In the genomic region with DNA sequence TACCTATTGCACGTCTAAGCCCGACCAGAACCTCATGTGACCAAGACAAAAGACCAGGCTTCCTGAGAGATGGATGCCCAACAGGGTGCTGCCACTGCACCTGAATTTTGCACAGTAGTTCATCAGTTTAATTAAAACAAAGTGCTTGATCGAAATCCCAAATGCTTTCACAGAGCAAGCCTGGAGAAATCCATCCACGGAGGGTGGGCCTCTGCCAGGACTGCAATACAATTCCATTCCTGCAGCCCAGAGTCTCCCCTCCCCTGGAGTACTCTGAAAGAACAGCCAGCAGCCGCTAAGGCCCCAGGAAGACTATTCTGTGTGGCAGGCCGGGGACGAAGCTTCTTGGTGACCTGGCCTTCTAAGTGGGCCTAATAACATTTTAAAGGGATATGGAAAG, we compare ENCODE assay signal across 15 mouse cellular contexts. TPM values are rescaled to one million over a fixed set of nuclear protein-coding genes. Genes with fewer than 3 reads are reported as not detected.
DNase-seq lines count a peak whose midpoint lies in the region; ATAC-seq lines count a peak whose summit lies in the region.
"Had no signal": no experiment of that assay in that cellular context is flagged by ENCODE, and none has a peak within 500 bp of the region (broad histone marks: within the 10 kb centered on the region; RNA-seq: fewer than 3 reads in every experiment).

No protein-coding gene starts in this region.

- no peaks in the 10 kb centered on the region for H3K36me3 ChIP-seq in hindbrain, embryonic 10.5 days
- no peaks in the 10 kb centered on the region for H3K36me3 ChIP-seq in hindbrain, embryonic 11.5 days (ENCODE audit: control insufficient read depth, insufficient read depth, low read length)
- no peaks in the 10 kb centered on the region for H3K36me3 ChIP-seq in hindbrain, embryonic 16.5 days (ENCODE audit: control insufficient read depth, insufficient read depth, low read length)
- H3K36me3 ChIP-seq: embryonic facial prominence, embryonic 15.5 days; liver, embryonic 15.5 days had no signal

- H3K9ac ChIP-seq in hindbrain, embryonic 11.5 days (ENCODE audit: low read depth, low read length) = no peak overlapping the region
- H3K9ac ChIP-seq in hindbrain, embryonic 16.5 days (ENCODE audit: low read depth, low read length) = no peak overlapping the region
- H3K9ac ChIP-seq: embryonic facial prominence, embryonic 15.5 days; liver, embryonic 15.5 days had no signal

- H3K4me1 ChIP-seq in hindbrain, embryonic 10.5 days (replicated peaks) = peaks cover 28% of the 10 kb centered on the region
- peaks cover 3% of the 10 kb centered on the region for H3K4me1 ChIP-seq in hindbrain, embryonic 11.5 days (replicated peaks; ENCODE audit: control insufficient read depth, insufficient read depth, low read length)
- peaks cover 20% of the 10 kb centered on the region for H3K4me1 ChIP-seq in hindbrain, embryonic 16.5 days (ENCODE audit: control insufficient read depth, insufficient read depth, low read depth, low read length)

- WGBS in hindbrain, embryonic 10.5 days = 64% methylated on average over 7 of the region's 7 CpGs
- WGBS in hindbrain, embryonic 11.5 days = 59% methylated on average over 7 of the region's 7 CpGs
- WGBS in hindbrain, embryonic 16.5 days = 25% methylated on average over 7 of the region's 7 CpGs

- no peak overlapping the region for H3K4me2 ChIP-seq in hindbrain, embryonic 11.5 days (replicated peaks; ENCODE audit: low read depth, low read length)
- no peak overlapping the region for H3K4me2 ChIP-seq in hindbrain, embryonic 16.5 days (ENCODE audit: low read length)
- H3K4me2 ChIP-seq: embryonic facial prominence, embryonic 15.5 days; liver, embryonic 15.5 days had no signal

- no peak for DNase-seq in hindbrain, embryonic 10.5 days (ENCODE audit: low spot score)
- no peak for DNase-seq in hindbrain, embryonic 11.5 days (ENCODE audit: low spot score)
- DNase-seq in right cerebral cortex, postnatal 4 days = peak; percentile 25
- DNase-seq in right cerebral cortex, adult 18-20 months = no peak
- no peak for DNase-seq in frontal cortex, adult 2 months (ENCODE audit: extremely low spot score in 1 of 2, low spot score in 1 of 2)
- DNase-seq in thymus, postnatal 10 days (ENCODE audit: low spot score in 2 of 2) = no peak
- no peak for DNase-seq in spleen, postnatal 4 days (ENCODE audit: low spot score in 2 of 2)
- DNase-seq: adrenal gland, postnatal 36 days; cerebellum, adult 9-10 months; heart, postnatal 14 days; thymus, postnatal 14 days had no signal

- H3K4me3 ChIP-seq in hindbrain, embryonic 10.5 days = no peak overlapping the region
- H3K4me3 ChIP-seq in hindbrain, embryonic 11.5 days (ENCODE audit: low read depth, low read length) = no peak overlapping the region
- H3K4me3 ChIP-seq in hindbrain, embryonic 16.5 days (ENCODE audit: low read length) = no peak overlapping the region
- H3K4me3 ChIP-seq: embryonic facial prominence, embryonic 15.5 days; liver, embryonic 15.5 days had no signal

- H3K9me3 ChIP-seq in hindbrain, embryonic 10.5 days = no peaks in the 10 kb centered on the region
- no peaks in the 10 kb centered on the region for H3K9me3 ChIP-seq in hindbrain, embryonic 11.5 days (ENCODE audit: control insufficient read depth, low read length)
- H3K9me3 ChIP-seq in hindbrain, embryonic 16.5 days (ENCODE audit: control insufficient read depth, low read length) = no peaks in the 10 kb centered on the region; the same call in 1 of the 2 replicates
- H3K9me3 ChIP-seq: embryonic facial prominence, embryonic 15.5 days; liver, embryonic 15.5 days had no signal

- no peaks in the 10 kb centered on the region for H3K27me3 ChIP-seq in hindbrain, embryonic 10.5 days (ENCODE audit: insufficient read depth, poor library complexity, severe bottlenecking)
- H3K27me3 ChIP-seq in hindbrain, embryonic 11.5 days (ENCODE audit: control insufficient read depth, insufficient read depth, low read length) = no peaks in the 10 kb centered on the region
- no peaks in the 10 kb centered on the region for H3K27me3 ChIP-seq in hindbrain, embryonic 16.5 days (replicated peaks; ENCODE audit: control insufficient read depth, insufficient read depth, low read length)
- H3K27me3 ChIP-seq: embryonic facial prominence, embryonic 15.5 days; liver, embryonic 15.5 days; Patski had no signal

- H3K27ac ChIP-seq in hindbrain, embryonic 10.5 days = peak overlapping the region; percentile 47
- no peak overlapping the region for H3K27ac ChIP-seq in hindbrain, embryonic 11.5 days (ENCODE audit: low read depth, low read length)
- peak overlapping the region; percentile 59; the same call in 1 of the 2 replicates for H3K27ac ChIP-seq in hindbrain, embryonic 16.5 days (ENCODE audit: low read depth, low read length)
- H3K27ac ChIP-seq: embryonic facial prominence, embryonic 15.5 days; liver, embryonic 15.5 days had no signal

- no peak for ATAC-seq in hindbrain, embryonic 11.5 days (ENCODE audit: low FRiP score)
- no peak for ATAC-seq in hindbrain, embryonic 16.5 days
- ATAC-seq: Patski had no signal

RNA-seq across cellular contexts. Expression of a gene that starts 50.6 kb away (rescaled TPM):
- polyA plus RNA-seq in hindbrain, embryonic 10.5 days (2016; fragmentation: Nextera tagmentation; extraction: Ambion mirVana) = 21.9 and 22.8 TPM in 2 replicates
- 26.8 and 32.3 TPM in 2 replicates for polyA plus RNA-seq in hindbrain, embryonic 11.5 days (2014; fragmentation: Nextera tagmentation; extraction: Ambion mirVana)
- 41.5 and 43.0 TPM in 2 replicates for polyA plus RNA-seq in hindbrain, embryonic 16.5 days (2015; fragmentation: Nextera tagmentation; extraction: Ambion mirVana)
- polyA plus RNA-seq in frontal cortex, adult 2 months (2012; rRNA removed) = 25.3 and 26.6 TPM in 2 replicates

RNA-seq across cellular contexts. Expression of a gene that starts 59.4 kb away (rescaled TPM):
- polyA plus RNA-seq in hindbrain, embryonic 10.5 days (2016; fragmentation: Nextera tagmentation; extraction: Ambion mirVana) = 188 and 220 TPM in 2 replicates
- 224 and 230 TPM in 2 replicates for polyA plus RNA-seq in hindbrain, embryonic 11.5 days (2014; fragmentation: Nextera tagmentation; extraction: Ambion mirVana)
- 149 and 157 TPM in 2 replicates for polyA plus RNA-seq in hindbrain, embryonic 16.5 days (2015; fragmentation: Nextera tagmentation; extraction: Ambion mirVana)
- 58.4 and 61.0 TPM in 2 replicates for polyA plus RNA-seq in frontal cortex, adult 2 months (2012; rRNA removed)
